Mouse (Mus musculus) testis, adult 2 months (tissue): Measurements from ENCODE around the gene Slc7a6os.

Experiments used
- CTCF ChIP-seq: fragments of 200-500 bp; IDR thresholded peaks from 2 replicates; pipeline ENCODE4 v1.5.1; 2012; ENCODE audit warnings: low read depth, mild to moderate bottlenecking, inconsistent platforms, low read length, moderate library complexity; ENCODE audit not compliant: control insufficient read depth, insufficient read depth, insufficient replicate concordance
- POLR2A ChIP-seq: fragments of 200-500 bp; IDR thresholded peaks from 2 replicates; pipeline ENCODE4 v1.6.1; 2012; ENCODE audit warnings: low read depth, mild to moderate bottlenecking, inconsistent platforms, low read length, moderate library complexity; ENCODE audit not compliant: control insufficient read depth

GRCm38 (mm10) chr8:106157419-106157818, 53.3 kb downstream of the Slc7a6os start:
- TF ChIP-seq POLR2A (no peak), CTCF (no peak)
